Mouse (Mus musculus): ENCODE measurements around the gene Sell. TPM values are rescaled to one million over a fixed set of nuclear protein-coding genes. Genes with fewer than 3 reads are reported as not detected.

The Sell gene
- total RNA-seq, 2 experiments from 2014 or later, result 69.9 to 74.2 TPM

DNA sequence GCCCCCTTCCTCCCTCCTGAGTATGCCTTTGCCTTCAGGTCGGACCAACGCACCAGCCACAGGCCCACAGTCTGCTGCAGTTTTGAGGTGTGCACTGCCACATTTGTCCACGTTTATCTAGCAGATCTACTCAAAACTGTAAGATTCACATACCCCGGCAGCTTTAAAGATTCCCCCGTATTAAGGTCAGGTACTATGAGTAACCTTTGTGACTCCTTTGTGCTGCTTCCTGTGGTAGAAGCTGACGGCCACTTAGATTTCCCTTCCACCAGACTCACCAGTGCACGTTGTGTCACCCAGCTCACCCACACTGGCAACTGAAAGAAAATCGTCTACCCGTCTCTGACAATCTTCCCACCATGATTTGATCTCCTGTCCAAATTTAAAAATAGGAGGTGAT is 11.3 kb downstream of the Sell start:
- no peak for ATAC-seq (replicated peaks; ENCODE audit: low FRiP score, poor library complexity, severe bottlenecking)

DNA sequence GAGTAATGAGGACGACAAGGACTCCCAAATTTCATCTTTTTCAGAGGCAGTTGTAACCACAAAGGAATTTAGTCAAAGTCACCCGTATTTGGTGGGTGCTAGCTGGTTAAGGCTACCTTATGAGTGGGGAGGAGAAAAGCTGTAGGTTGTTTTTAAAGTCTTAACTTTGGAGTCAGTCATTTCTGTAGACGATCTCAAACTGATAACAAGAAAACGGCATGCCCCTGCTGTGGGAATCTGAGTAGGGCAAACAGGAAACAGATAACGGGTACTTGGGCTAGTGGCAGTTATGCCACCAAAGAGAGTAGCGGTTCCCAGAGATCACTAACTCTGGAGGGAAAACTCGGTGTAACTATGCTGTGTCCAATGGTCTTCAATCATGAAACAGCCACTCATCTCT is 12.0 kb downstream of the Sell start:
- ATAC-seq (replicated peaks; ENCODE audit: low FRiP score, poor library complexity, severe bottlenecking), result no peak

DNA sequence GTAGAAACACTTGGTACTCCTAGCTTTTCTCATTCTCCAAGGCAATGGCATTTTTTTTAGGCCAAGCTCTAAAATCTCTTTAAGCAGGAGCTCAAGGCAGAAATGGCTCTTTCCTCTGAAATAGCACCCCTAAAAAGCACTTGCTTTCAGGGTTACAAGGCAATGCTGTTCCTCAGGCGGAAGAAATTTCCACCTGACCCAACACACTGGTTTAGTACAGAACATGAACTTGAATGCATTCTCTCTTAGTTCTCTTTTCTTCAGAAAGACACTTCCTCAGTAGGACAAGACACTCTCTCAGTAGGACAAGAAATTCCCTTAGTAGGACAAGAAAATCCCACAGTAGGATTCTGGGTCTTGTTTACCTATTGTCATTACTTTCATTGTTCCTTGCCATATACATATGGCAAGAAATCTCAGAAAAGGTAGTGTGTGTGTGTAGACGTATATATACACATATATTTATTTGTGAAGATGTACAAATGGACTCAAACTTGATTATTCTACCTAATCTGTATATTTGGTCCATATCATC is 12.9 kb downstream of the Sell start:
- no peak for ATAC-seq (replicated peaks; ENCODE audit: low FRiP score, poor library complexity, severe bottlenecking)

DNA sequence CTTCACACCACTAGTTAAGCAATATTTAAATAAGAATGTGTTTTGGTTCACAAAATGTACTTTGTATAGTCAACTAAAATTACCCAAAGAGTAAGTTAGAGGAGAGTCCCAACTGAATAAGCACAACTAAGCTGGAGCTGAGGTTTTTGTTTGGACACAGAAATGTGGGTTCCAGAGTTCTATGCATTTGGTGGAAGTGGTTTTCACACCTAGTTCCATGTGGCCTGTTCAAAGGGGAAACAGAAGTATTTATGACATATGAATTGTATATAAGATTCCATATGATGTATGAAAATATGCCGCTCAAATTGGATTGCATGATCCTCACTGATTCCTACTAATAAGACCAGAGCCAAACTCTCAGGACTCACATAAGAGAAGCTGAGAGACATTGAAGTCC is 13.6 kb downstream of the Sell start:
- no peak for ATAC-seq (replicated peaks; ENCODE audit: low FRiP score, poor library complexity, severe bottlenecking)

DNA sequence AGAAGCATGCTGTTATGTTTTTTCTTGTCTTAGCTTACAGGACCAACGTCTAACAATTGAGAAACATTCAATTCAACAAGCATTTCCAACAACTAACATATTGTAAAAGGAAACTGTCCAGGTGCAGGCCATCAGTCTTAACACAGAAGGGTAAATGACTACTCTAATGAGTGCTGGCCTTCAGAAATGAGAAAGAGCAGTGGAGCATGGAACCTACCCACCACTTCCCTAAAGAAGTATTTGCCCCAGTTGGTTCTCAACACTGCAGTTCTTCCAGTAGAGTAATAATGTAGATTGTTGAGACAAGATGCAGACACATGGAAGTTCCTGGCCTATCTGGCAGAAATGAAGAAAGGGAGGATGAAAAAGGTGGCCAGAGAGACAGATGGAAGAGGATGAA is 14.7 kb downstream of the Sell start:
- ATAC-seq (replicated peaks; ENCODE audit: low FRiP score, poor library complexity, severe bottlenecking), result no peak

DNA sequence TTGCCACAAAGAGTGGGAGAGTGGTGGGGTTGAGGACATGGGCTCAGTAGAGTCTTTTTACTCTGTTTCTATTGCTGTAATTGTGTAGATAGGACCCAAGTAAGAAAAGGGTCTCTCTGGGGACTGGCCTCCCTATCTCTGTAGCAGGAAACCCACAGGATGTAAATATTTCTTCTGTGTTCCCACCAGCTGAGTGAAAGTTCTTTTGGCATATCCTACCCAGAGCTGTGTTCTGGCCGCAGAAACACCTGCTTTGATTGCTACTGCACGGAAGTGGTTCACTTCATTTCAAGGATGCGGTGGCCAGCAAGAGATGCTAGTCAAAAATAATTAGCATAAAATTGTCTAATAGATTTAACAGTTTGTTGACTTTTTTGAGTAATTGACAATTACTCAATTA is 15.2 kb downstream of the Sell start:
- no peak for ATAC-seq (replicated peaks; ENCODE audit: low FRiP score, poor library complexity, severe bottlenecking)

DNA sequence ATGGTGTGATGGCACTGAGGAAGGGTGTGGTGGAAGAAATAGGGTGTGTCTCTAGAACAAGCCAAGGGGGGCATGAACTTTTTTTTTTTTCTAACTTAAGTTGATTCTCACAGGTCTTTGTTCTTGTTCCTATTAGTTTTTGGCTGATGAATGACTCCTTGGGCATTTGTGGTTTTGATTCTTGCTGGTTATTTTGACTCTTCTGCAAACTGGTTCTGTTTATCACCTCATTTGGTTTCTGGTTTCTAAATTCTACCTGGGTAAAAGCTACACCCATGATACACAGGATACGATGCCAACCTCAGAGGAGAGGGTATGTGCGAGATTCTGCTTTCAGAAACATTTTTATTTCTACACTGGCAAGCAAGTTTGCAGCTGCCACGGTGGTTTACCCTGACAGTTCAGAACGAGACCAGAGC is 16.6 kb downstream of the Sell start:
- ATAC-seq (replicated peaks; ENCODE audit: low FRiP score, poor library complexity, severe bottlenecking), result no peak

DNA sequence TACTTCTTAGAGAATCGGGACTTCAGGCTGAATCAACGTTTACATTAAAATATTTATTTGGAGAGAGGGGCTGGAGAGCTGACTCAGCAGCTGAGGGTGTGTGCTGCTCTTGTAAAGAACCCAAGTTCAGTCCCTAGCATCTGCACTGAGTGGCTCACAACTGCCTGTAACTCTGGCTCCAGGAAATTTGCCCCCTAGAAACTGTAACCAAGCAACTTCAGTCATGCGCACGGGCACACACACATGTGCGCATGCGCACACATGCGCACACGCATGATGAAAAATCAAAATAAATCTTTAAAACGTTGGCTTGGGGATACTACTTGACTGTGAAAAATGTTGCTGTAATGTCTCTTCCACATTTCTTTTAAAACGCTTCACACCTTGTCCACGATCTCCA is 17.3 kb downstream of the Sell start:
- ATAC-seq (replicated peaks; ENCODE audit: low FRiP score, poor library complexity, severe bottlenecking), result no peak

DNA sequence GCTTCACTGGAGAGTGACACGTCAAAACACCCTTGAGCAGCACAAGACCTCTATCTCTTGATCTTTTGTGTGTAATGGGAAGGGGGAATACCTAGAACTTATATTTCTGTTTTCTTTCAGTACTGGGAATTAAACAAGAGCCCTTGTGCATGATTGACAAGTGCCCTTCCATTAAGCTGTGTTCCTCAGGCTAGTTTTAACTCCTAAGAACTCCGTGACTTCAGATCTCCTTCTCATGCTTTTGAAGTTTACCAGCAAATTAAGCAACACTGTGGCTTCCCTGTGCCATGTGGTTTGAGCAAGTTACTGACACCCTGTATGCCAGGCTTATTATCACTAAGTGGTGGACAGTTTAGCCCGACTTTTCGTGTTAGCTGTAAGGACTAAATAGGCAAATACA is 21.3 kb downstream of the Sell start:
- no peak for ATAC-seq (replicated peaks; ENCODE audit: low FRiP score, poor library complexity, severe bottlenecking)

DNA sequence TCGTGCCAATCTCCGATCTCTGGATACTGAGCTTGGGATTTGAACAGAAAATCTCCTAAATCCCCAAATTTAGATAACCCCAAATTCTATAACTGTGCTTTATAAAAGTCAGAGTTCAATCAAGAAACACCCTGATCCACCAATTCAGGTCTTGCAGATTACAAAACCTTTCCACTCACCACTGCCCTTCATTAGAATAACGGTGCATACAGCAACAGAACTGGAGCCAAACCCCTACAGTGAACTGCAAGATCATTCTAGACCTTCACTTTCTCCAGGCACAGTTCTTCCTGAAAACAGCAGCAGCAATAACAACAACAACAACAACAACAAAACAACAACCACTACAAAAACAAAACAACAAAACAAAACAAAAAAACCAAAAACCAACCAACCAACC is 25.0 kb downstream of the Sell start:
- ATAC-seq (replicated peaks; ENCODE audit: low FRiP score, poor library complexity, severe bottlenecking), result no peak

DNA sequence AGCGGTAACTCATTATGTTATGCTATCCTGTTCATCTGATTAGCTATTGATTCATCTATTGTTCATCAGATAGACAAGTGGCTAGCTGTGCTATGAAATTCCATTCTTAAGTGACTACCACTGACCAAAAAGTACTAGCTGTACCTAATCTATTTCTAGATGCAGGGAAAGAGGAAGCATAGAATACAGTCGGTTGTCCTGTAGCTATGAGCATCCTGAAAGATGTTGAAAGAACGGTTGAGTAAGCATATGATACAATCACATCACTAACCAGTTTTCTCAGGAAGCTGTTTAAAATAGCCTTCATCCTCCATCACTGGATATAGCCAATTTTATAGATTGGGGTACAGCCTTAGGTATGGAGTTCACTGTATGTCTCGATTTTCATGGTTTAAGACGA is 26.1 kb downstream of the Sell start:
- no peak for ATAC-seq (replicated peaks; ENCODE audit: low FRiP score, poor library complexity, severe bottlenecking)

DNA sequence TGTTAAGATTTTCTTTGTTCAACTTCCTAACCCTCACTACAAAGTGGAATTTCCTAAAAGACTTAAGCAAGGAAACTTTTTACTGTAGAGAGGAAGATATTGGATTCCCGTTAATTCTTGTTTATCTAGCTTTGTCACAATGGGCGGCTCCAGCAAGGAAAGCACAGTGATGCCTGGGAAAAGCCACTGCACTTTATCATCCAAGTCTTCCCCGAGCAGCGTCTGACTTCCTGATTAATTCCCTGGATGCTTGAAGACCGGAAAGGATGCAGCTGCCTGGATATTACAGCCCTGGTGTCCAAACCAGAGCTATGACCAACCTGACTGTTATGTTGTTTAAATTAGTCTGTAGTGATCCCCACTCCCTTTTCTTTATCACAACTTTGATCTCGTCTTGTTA is 35.0 kb downstream of the Sell start:
- no peak for ATAC-seq (replicated peaks; ENCODE audit: low FRiP score, poor library complexity, severe bottlenecking)

DNA sequence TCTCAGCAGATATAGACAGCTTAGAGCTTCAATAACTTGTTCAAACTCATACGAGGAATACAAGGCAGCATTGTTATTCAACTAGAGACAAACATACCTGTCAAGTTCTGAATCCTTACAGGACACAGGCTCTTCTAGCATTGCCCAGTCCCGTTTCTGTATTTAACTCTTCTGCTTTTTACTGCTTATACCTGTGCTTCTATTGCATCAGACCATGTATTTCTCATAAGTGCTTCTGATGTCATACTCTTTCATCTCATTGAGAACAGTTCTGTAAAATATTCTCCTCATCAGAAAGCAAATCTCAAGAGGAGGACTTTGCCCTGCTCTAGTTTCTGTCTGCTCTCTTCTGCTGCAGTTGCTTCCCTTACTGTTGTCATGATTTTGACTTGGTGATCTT is 36.1 kb downstream of the Sell start:
- ATAC-seq (replicated peaks; ENCODE audit: low FRiP score, poor library complexity, severe bottlenecking), result no peak

DNA sequence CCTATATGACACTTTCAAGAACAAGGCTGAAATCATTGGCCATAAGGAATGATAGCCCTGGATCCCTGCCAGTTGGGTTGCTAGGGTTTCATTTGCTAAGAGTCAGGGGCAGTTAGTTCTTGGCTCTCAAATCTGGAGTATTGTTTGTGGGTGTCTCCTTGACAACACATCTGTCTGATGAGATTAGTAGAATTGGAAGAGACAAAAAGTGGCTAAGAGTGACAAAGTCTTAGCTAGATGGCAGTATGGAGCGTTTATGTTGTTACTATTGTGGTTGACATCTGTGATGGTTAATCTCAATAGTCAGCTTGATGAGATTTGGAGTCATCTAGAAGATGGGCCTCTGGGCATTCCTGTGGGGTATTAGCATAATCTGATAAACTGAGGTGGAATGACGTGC is 36.6 kb downstream of the Sell start:
- no peak for ATAC-seq (replicated peaks; ENCODE audit: low FRiP score, poor library complexity, severe bottlenecking)

DNA sequence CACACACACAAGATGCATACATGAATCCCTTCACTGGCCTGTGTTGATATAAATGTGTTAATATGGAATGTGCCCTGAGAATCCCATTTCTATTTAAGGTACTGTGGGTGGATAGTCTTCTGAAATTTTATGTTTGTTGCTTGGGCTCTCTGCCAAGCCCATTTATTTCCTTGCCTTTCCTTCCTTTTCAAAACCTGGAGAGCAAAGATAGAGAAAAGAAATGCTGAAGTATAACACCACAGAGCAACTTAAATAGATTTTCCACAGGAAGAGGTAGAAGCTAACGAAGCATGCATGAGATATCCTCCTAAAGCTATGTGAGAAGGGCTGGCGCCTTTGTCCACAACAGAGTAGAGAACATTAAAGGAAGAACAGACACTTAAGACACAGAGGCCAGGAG is 48.0 kb downstream of the Sell start:
- ATAC-seq (replicated peaks; ENCODE audit: low FRiP score, poor library complexity, severe bottlenecking), result no peak

DNA sequence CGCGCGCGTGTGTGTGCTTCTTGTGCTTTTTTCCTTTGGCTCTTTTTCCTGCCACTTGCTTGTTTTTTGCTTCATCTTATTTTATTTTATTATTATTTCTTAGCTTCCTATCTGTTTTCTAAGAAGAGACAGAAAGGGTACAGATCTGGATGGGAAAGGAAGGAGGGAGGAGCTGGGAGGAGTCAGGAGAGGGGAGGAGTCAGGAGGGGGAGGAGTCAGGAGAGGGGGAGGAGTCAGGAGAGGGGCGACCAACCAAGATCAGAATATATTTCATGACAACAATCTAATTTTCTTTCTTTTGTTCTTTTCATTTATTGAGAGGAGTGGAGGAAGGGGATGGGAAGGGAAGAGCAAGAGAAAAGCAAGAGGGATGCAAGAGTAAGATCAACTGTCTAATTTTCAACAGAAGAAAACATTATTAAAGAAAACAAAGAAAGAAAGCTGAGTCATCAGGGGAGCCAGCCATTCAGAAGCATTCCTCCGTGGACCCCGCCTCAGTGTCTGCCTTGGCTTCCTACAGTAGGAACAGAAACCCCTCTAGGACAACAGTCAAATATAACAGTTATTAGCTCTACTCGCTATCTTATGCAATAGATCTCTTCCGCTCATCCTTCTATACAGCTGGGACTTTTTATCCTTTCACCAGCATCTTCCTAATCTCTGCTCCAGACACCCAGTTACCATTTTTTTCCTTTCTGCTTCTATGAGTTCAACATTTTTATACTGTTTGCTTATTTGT is 49.0 kb downstream of the Sell start:
- ATAC-seq (replicated peaks; ENCODE audit: low FRiP score, poor library complexity, severe bottlenecking), result no peak; the same call in 1 of the 2 replicates

DNA sequence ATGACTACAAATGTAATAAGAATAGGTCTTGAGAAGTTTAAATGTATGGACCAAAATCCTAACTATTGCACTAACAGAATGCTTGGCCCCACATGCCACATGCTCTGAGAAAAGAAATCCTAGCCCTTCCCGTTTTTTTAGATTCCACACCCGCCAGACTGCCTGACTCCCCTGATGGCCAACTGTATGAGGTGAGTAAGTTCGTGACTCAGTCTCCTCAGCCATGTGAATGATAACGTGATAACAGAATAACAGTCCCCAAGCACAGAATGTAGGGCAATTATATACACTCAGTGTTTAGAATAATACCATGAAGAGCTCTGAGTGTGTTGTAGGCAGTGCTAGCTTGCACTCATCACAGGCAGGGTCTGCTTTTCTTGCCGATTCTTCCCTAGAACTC is 52.5 kb downstream of the Sell start:
- no peak for ATAC-seq (replicated peaks; ENCODE audit: low FRiP score, poor library complexity, severe bottlenecking)

DNA sequence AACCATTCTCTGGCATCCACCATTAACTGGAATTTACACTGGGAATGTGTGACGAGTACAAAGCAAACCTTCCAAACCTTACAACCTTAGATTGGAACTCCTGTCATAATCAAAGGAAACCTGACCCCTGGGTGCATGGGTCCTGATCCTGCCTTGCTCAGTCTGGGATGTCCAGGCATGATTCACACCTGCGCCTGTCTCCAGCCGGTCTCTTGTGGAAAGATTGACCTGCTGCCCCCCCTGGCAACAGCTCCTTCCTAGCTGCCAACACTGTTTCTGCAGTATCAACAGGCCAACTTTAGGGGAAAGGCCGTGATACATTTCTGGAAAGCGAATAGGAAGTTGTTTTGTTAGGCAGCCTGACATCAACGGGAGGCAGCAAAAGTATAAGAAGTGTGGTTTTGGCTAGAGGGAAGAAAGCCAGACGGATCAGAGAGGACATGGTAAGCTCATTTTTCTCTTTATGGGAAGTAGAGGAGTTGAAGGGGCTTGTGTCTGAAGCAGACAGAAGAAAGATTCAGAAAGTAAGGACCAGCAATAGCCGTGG is 53.2 kb downstream of the Sell start, which contains the start of gene Selp:
Gene Selp (plus strand): TSS at position 318 of the 547 bp plus-strand sequence.
- ATAC-seq (replicated peaks; ENCODE audit: low FRiP score, poor library complexity, severe bottlenecking), result no peak

DNA sequence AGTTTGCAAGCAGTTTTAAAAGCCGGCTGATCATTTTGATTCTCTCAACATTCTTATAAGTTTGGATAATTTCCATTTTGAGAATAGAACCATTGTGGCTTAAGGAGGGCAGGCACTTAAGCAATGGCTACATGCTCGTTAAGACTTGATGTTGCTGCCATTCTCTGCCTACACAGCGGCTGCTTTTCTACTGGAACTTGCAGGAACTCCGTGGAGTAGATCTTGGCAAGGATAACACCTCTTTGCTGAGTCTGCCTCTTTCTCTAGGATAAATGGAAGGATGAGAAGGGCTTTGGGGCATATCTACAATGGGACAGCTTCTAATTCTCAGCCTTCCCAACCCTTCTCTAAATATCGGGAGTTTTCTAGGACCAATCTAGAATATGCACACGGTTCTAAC is 53.9 kb downstream of the Sell start:
- ATAC-seq (replicated peaks; ENCODE audit: low FRiP score, poor library complexity, severe bottlenecking), result no peak

DNA sequence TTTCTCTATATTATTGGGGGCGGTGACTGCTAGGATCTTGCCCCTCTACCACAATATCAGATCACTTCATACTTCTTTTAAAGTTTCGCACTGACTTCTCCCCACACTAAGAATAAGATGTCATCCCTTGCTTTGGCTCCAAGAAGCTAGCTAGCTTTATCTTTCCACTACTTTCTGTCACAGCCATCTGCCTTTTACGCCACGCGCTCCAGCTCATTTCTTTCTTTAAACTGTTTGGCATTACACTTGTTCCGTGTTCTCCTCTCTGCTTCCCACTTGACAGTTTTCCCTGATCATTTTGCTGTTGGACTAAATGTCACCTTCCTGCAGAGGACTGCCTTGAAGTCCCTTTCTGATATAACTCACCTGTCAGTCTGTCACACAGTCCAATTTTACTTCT is 56.1 kb downstream of the Sell start:
- ATAC-seq (replicated peaks; ENCODE audit: low FRiP score, poor library complexity, severe bottlenecking), result no peak

DNA sequence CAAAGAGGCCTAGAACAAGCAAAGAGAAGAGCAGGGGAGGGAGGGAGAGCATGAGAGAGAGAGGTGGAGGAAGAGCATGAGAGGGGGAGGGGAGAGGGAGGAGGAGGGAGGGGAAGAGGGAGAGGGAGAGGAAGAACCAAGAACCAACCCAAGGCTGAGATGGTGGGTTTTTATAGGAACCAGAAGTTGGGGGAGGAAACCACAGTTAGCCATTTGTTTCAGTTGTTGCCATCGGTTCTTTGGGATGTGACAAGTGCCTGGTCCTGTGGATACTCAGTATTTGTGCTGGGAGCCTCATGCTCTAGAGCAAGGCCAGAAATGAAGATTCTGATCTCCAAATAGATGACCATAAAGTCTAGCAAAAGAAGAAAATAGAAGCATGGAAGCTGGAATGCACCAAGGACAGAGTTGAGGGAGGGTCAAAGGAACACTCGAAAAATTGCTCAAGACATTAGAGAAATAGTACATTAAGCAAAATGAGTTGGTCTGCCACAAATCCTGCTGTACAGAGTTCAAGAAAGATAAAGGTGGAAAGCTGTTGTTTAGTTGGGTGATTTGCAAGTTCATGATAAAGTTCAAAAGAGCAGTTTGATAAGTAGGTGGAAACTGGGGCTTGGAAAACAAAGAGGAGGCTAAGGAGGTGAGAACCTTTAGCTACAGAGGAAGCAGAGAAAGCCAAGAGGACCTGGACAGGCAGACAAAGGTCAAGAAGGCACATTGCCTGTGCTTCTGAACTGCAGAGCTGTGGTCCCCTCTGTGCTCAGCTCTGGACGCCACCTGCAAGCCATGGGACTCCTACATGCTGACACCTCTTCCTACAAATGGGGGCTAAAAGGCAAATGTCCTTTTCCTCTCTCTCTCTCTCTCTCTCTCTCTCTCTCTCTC is 58.4 kb downstream of the Sell start:
- no peak for ATAC-seq (replicated peaks; ENCODE audit: low FRiP score, poor library complexity, severe bottlenecking)

Data from erythroblast, adult 5-6 weeks (primary cell).